Mouse (Mus musculus): Measurements from ENCODE around the gene Gm5129.
A peak's percentile ranks its signal among the peaks of the same experiment; 100 is the strongest.
"Not testable (repeated sequence)": the region's sequence is repeated elsewhere in the genome, so short reads cannot be mapped to it uniquely, and the experiment has no call there.

Gm5129 gene

GRCm38 (mm10) chr5:29735557-29736061 lies at the start of gene Gm5129, which contains the start of gene Dnajb6:
Gene Gm5129 (minus strand): TSS chr5:29735936.
Gene Dnajb6 (plus strand): TSS chr5:29735688.
- DNase-seq (ENCODE audit: low read depth, low spot score) = peak; percentile 98

DNA sequence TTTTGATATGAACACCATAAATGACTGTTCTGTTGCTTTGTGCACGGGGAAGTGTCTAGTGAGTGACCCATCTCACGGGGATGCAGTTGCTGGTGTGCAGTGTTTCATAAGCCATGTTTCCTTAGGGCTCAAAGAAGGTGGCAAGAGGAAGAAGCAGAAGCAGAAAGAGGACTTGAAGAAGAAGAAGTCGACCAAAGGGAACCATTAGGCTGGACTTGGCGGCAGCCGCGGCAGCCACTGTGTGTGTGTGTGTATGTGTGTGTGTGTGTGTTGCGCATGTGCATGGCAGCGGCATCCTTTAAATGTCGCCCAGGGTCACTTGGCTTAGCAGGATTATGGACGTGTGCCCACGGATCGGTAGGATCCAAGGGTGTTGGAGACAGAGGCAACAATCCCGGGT lies 49.2 kb upstream of the Gm5129 start:
- not testable (repeated sequence) for DNase-seq (ENCODE audit: low read depth, low spot score)

DNA sequence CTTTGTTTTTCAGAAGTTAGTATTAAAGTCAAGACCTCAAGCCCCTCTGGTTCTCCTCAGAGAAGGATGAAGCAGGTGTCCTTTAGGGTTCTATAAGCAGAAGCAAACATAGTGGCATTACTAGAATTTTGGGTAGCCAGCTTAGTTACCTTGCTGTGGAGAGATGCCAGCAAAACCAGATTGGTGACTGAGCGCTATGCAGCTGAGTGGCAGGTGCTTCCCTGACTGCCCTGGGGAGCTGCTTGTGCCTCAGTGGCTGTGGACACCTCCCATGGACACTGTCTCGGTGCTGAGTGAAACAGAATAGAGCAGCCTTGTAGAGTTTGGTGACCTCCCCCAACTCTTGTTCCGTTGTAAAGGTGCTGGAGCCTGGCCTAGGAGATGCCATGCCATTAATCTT lies 46.5 kb upstream of the Gm5129 start:
- DNase-seq (ENCODE audit: low read depth, low spot score) = peak; percentile 47

DNA sequence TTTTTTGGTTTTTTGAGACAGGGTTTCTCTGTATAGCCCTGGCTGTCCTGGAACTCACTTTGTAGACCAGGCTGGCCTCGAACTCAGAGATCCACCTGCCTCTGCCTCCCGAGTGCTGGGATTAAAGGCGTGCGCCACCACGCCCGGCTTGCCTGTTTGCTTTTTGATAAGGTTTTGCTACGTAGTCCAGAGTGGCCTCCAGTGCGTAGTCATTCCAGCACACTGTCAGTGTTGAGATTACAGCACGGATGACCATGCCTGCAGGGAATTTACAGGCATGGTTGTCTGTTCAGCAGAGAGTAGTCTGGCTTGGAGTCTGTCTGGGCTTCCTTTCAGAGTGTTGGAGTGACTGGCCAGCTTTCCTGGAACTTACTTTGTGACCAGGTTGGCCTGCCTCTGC lies 44.0 kb upstream of the Gm5129 start:
- DNase-seq (ENCODE audit: low read depth, low spot score) = not testable (repeated sequence)

- DNase-seq (ENCODE audit: low read depth, low spot score) = peak; percentile 45
Observed at GRCm38 (mm10) chr5:29778029-29778428, 42.3 kb upstream of the Gm5129 start.

DNA sequence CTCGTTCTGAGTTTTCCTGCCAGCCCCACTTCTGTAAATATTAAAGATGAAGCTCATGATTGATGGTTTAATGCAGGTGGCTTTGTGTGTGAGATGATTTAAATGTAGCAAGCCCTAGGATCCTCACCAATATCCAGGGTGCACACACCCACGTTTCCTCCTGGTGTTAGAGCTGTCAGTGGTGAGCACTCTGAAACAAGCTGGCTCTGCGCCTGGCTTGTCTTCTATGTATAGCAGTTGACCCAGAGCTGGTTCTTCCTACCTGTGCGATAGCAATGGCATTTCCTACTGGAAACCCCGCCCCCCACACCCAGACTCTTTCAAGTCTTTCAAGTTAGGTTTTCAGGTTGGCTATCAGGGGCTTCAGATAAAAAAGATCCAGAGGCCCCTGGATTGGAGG lies 39.7 kb upstream of the Gm5129 start:
- peak; percentile 79 for DNase-seq (ENCODE audit: low read depth, low spot score)

- peak; percentile 74 for DNase-seq (ENCODE audit: low read depth, low spot score)
Observed at GRCm38 (mm10) chr5:29773460-29774150, 37.9 kb upstream of the Gm5129 start.

GRCm38 (mm10) chr5:29772651-29773330 lies 37.1 kb upstream of the Gm5129 start:
- peak; percentile 93 for DNase-seq (ENCODE audit: low read depth, low spot score)

GRCm38 (mm10) chr5:29772038-29772437 lies 36.3 kb upstream of the Gm5129 start:
- DNase-seq (ENCODE audit: low read depth, low spot score) = peak; percentile 36

DNA sequence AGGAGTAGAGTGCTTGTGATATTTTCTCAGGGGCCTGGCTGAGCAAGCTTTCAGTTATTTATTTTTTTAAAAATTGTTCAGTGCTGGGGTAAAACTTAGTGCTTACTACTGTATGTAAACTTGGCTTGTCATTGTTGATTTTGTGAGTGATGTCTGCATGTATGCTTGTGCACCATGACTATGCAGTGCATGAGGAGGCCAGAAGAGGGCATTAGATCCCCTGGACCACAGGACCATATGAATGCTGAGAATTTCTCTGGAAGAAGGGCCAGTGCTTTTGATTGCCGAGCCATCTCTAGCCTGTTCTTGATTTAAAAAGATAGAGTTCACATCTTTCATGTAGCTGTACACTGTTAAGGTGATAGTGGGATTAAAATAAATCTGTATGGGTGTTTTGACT lies 35.2 kb upstream of the Gm5129 start:
- no peak for DNase-seq (ENCODE audit: low read depth, low spot score)

- DNase-seq (ENCODE audit: low read depth, low spot score) = no peak
Observed at GRCm38 (mm10) chr5:29759318-29759717, 23.6 kb upstream of the Gm5129 start.

DNA sequence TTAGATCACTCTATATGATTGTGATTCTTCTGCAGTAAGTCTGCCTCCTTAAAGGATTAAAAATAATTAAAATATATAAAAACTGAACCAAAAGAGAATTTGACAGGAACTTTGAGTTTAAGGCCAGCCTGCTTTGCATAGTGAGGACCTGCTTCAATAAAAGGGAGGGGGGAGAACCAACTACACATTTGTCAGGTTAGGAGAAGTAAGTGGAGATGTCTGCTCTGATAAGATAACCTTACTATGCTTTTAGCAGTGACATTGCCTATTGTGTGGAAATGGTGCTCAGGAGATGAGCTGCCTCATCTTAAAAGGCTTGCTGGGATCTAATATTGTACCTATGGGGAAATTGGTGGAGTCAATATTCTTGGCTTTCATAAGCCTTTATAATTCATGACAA lies 17.2 kb upstream of the Gm5129 start:
- DNase-seq (ENCODE audit: low read depth, low spot score) = no peak

DNA sequence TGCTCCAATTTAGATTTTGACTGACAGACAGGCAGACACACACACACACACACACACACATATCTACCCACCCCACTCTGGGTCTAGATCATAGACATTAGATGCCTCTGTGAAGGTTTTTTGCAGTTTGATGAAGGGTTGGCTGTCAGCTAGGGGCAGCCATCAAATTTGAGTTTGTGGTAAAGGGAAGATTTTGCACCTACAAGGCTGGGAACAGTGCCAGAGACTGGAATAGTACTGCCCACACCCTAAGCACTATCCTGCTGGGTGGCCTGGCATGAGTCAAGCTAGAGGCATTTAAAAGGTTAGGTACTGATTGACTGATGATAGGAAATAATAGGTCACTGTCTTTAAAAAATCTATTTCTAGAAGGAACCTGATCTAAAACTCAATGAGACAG lies 15.6 kb upstream of the Gm5129 start:
- DNase-seq (ENCODE audit: low read depth, low spot score) = peak; percentile 69

DNA sequence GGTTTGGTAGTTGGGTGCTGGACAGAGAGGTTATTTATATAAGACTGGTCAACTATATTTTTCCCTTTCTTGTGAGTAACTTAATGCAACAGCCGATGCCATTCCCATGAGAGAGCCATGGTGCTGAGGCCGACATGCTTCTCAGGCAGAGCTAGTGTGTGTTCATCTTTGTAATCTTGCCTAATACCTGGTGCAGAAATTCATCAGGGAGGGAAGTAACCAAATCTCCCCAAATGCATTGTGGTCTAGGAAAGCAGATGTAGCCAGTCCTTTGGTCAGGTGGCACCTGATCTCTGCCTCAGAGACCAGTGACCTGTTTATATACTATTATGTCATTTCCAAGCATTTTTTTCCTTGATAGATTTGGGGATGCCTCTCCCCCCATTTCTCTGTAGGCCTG lies 11.9 kb upstream of the Gm5129 start:
- DNase-seq (ENCODE audit: low read depth, low spot score) = no peak

GRCm38 (mm10) chr5:29741093-29741492 lies 5.4 kb upstream of the Gm5129 start:
- no peak for DNase-seq (ENCODE audit: low read depth, low spot score)

GRCm38 (mm10) chr5:29740651-29741050 lies 4.9 kb upstream of the Gm5129 start:
- no peak for DNase-seq (ENCODE audit: low read depth, low spot score)

GRCm38 (mm10) chr5:29738076-29738475 lies 2.3 kb upstream of the Gm5129 start:
- DNase-seq (ENCODE audit: low read depth, low spot score) = no peak

GRCm38 (mm10) chr5:29737471-29737870 lies 1.7 kb upstream of the Gm5129 start:
- DNase-seq (ENCODE audit: low read depth, low spot score) = no peak

GRCm38 (mm10) chr5:29736942-29737341 lies 1.2 kb upstream of the Gm5129 start:
- DNase-seq (ENCODE audit: low read depth, low spot score) = no peak

GRCm38 (mm10) chr5:29736073-29736900 lies 551 bp upstream of the Gm5129 start:
- DNase-seq (ENCODE audit: low read depth, low spot score) = peak; percentile 28

GRCm38 (mm10) chr5:29734831-29735510 lies 765 bp downstream of the Gm5129 start:
- DNase-seq (ENCODE audit: low read depth, low spot score) = no peak

Data from brain, adult 2 months (tissue).